Mouse (Mus musculus) heart, adult 9 months (tissue): Measurements from ENCODE around the gene Hltf.
"Not testable (repeated sequence)": the region's sequence is repeated elsewhere in the genome, so short reads cannot be mapped to it uniquely, and the experiment has no call there.

Experiments
- DNase-seq, 2 experiments: peaks; one replicate each; pipeline ENCODE4 v3.0.0; 2022; ENCODE audit warnings: low spot score in 2 of 2

Gene Hltf

GRCm38 (mm10) chr3:20104318-20104717, 46.7 kb downstream of the Hltf start:
- no peak for DNase-seq

GRCm38 (mm10) chr3:20104776-20105175, 47.2 kb downstream of the Hltf start:
- no peak for DNase-seq

GRCm38 (mm10) chr3:20108881-20109280, 51.3 kb downstream of the Hltf start:
- no peak for DNase-seq

- no peak for DNase-seq
These were observed 54.3 kb downstream of the Hltf start for GRCm38 (mm10) chr3:20111913-20112312.

GRCm38 (mm10) chr3:20119044-20119591, 61.5 kb downstream of the Hltf start:
- DNase-seq, result no peak

- DNase-seq, result no peak
These were observed 62.2 kb downstream of the Hltf start for GRCm38 (mm10) chr3:20119686-20120244.

- not testable (repeated sequence) for DNase-seq
These were observed 64.0 kb downstream of the Hltf start for GRCm38 (mm10) chr3:20121582-20121981.

GRCm38 (mm10) chr3:20125604-20126003, 68.0 kb downstream of the Hltf start:
- DNase-seq, result no peak

- DNase-seq, result no peak
These were observed 69.5 kb downstream of the Hltf start for GRCm38 (mm10) chr3:20127047-20127595.

- no peak for DNase-seq
These were observed 71.9 kb downstream of the Hltf start for GRCm38 (mm10) chr3:20129491-20129890.

GRCm38 (mm10) chr3:20130456-20131349, 73.1 kb downstream of the Hltf start:
- DNase-seq, result peak; percentile 10 to 42

GRCm38 (mm10) chr3:20131350-20131720, 73.7 kb downstream of the Hltf start:
- no peak for DNase-seq

- peak; percentile 20 to 26 for DNase-seq
These were observed 75.1 kb downstream of the Hltf start for GRCm38 (mm10) chr3:20132731-20133130.

GRCm38 (mm10) chr3:20133745-20134144, 76.1 kb downstream of the Hltf start:
- no peak for DNase-seq

GRCm38 (mm10) chr3:20134545-20134944, 76.9 kb downstream of the Hltf start:
- no peak for DNase-seq

GRCm38 (mm10) chr3:20136868-20137581, 79.4 kb downstream of the Hltf start:
- no peak for DNase-seq

- DNase-seq, result no peak
These were observed 83.6 kb downstream of the Hltf start for GRCm38 (mm10) chr3:20141240-20141639.

- no peak for DNase-seq
These were observed 84.1 kb downstream of the Hltf start for GRCm38 (mm10) chr3:20141679-20142078.

- DNase-seq, result no peak
These were observed 84.5 kb downstream of the Hltf start for GRCm38 (mm10) chr3:20142101-20142500.

- DNase-seq, result no peak
These were observed 85.0 kb downstream of the Hltf start for GRCm38 (mm10) chr3:20142576-20142975.

GRCm38 (mm10) chr3:20143726-20144125, 86.1 kb downstream of the Hltf start:
- no peak for DNase-seq

- DNase-seq, result no peak
These were observed 86.8 kb downstream of the Hltf start for GRCm38 (mm10) chr3:20144401-20144800.
